Mouse (Mus musculus): Measurements from ENCODE around the gene Catsperd.
"Not testable (repeated sequence)": the region's sequence is repeated elsewhere in the genome, so short reads cannot be mapped to it uniquely, and the experiment has no call there.

Catsperd gene

DNA sequence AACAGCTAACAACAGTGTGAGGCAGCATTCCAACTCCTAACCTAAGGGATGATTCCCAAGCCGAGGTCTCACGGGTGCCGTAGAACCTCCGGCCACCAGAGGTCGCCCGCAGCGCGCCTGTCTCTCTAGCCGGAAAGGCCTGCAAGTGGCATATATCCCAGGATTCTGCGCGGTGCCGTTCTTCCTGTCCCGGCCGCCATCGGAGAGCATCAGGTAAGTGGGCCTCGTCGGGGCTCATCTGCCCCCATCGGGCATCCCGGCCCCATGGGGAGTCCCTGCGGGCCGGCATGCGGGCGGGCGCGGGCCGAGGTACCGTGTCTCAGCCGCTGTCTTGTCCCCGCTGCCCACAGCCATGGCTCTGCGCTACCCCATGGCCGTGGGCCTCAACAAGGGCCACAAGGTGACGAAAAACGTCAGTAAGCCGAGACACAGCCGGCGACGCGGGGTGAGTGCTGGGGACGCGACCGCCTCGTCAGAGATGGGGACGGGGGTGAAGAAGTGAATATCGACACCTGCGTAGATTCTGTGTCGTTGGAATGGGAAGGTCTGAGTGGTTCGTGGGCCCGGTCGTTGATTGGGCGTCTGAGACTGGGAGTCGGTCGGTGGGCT lies 14.6 kb upstream of the Catsperd start, which contains the start of gene Rpl36:
TSS of gene Rpl36 (plus strand) at position 181 of the 609 bp plus-strand sequence.
- peak; percentile 95 to 98 for DNase-seq

DNA sequence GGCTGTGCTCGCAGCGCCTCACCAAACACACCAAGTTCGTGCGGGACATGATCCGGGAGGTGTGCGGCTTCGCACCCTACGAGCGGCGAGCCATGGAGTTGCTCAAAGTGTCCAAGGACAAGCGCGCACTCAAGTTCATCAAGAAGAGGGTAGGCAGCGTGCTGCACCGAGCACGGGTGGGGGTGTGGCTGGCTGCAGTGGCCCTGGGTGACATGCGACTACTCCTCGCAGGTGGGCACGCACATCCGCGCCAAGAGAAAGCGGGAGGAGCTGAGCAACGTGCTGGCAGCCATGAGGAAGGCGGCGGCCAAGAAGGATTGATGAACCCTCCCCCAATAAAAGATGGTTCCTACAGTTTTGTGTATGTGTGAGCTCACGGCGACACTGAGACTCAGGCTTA lies 14.1 kb upstream of the Catsperd start:
- peak in 1 of 2 experiments; percentile 28 for DNase-seq

DNA sequence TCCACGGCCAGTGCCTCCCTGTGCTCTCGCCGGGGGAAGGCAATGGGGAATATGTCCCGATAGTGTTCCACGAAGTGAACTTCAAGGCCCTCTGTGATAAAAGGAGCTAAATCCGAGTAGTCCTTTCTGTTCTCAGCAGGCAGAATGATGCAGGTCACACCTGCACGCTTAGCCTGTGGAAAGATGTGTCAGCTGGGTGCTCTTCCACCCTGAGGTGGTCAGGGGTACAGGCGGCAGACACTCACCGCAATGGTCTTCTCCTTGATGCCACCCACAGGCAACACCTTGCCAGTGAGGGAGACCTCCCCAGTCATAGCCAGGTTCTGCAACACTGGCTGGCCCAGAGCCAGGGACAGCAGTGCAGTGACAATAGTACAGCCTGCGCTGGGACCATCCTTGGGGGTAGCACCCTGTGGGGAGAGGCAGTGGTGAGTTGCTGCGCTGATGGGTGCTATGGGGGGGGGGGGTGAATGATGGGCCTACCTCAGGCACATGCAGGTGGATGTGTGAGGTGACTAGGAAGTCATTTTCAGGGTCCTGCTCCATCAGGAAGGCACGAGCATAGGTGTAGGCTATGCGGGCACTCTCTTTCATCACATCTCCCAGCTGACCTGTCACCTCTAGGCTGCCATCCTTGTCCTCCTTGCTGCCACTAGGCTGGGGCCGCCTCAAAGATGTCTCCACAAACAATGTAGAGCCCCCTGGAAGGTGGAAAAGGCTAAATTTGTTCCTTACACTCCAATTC lies 13.4 kb upstream of the Catsperd start:
- DNase-seq = peak in 1 of 2 experiments; percentile 44

DNA sequence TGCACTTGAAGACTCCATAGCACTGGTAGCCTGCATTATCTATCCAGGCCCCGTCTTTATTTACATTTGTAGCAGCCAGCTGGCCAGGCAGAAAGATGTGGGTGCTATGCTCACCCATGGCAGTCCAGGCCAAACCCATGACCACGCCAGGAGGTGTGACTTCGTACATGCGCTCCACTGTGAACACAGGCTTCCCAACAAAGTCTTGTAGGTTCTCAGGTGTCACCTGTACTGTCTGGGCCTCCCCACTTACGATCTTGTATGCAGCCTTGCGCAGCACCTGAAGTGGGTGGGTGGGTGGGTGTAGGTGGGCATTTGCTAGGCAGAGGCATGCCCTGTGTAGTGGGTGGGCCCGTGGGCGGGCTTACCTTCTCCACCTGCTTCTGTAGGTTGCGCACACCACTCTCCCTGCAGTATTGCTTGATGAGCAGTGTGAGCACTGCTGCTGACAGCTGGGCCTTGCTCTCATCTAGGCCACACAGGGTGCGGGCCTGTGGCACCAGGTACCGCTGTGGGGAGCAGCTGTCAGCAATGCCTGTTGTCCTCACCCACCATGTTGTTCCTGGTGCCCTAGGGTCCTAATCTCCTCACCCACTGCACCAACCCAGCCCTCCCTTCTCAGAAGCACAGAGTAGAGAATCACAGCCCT lies 12.7 kb upstream of the Catsperd start:
- no peak for DNase-seq

DNA sequence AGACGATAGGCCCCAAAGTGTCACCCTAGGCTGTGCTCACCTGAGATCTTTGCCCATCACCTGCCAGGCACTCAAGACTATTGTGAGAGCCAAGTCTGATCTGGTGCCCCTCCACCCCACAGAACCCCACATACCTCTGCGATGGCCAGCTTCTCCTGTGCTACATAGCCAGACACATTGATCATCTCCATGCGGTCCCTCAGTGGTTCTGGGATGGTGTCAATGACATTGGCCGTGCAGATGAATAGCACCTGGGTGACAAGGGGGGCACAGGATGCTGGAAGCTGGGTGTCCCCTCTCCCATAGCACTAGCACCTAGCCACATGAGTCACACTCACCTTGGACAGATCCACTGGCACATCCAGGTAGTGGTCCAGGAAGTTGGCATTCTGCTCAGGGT lies 12.2 kb upstream of the Catsperd start:
- DNase-seq = no peak

DNA sequence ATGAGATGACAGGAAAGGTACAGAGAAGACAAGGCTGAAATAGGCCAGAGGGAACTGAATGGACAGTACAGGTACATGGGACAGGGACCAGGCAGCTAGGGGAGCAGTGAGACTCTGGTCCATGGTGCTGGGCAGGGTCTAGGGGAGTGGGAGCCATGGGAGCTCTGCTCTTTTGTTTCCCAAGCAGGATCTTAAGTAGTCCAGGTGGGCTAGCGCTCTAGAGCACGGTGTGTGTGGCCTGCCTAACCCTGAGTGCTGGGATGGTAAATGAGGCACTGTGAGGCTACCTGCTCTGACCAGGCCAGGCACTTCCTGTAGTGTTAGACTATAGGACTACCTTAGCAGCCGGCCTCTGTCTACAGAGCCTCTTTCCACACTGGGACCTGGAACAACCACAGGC lies 11.2 kb upstream of the Catsperd start:
- DNase-seq = no peak

DNA sequence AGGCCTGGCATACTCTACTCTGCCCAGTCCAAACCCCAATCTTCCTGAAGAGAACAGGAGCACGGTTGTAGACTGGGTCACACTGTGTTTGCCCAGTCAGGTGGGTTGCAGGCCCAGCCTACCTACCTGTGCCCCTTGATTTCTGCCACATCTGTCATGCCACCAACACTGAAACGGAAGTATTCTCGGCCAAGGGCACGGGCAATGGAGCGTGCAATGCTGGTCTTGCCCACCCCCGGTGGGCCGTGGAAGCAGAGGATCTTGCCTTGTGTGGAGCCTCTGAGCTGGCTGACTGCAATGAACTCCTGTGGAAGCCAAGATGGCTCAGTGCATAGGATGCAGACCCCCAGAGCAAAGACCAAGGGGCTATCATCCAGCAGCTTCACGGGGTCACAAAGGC lies 10.3 kb upstream of the Catsperd start:
- no peak for DNase-seq

DNA sequence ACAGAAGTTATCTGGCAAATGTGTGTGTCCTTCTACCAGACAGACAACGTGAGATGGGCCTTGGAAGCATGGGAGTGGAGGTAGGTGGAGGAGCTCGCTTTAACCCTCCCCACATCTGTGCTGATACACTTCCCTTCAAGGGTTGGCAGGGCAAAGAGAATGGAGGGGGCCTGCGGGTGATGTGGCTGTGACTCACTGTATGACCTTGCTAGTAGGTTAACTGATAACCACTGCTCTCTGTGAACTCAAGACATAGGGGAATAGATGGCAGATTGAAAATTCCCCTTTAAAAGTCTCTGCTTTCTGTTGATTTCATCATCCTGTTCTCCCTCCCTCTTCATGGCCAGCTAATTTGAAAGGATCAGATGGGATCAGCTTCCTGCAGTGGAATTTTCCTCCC lies 2.4 kb upstream of the Catsperd start:
- no peak for DNase-seq

DNA sequence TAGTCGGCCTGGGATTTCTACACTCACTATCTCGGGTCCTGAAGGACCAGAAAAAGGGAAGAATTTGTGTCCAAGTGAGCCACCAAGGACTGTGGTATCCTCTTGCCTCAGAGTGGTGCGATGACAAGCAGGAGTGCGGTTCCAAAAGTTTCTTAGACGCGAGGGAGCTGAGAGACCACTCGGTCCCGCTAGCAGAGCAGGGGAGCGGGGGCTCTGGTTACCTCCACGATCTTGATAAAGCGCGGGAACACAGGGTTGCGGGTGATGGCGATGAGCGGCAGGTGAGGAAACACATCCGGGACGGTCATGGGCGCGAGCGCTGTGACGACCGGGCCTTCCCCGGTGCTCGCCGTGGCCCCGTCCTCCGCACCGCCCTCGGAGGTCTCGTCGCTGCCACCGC lies 1.7 kb upstream of the Catsperd start:
- DNase-seq = no peak

DNA sequence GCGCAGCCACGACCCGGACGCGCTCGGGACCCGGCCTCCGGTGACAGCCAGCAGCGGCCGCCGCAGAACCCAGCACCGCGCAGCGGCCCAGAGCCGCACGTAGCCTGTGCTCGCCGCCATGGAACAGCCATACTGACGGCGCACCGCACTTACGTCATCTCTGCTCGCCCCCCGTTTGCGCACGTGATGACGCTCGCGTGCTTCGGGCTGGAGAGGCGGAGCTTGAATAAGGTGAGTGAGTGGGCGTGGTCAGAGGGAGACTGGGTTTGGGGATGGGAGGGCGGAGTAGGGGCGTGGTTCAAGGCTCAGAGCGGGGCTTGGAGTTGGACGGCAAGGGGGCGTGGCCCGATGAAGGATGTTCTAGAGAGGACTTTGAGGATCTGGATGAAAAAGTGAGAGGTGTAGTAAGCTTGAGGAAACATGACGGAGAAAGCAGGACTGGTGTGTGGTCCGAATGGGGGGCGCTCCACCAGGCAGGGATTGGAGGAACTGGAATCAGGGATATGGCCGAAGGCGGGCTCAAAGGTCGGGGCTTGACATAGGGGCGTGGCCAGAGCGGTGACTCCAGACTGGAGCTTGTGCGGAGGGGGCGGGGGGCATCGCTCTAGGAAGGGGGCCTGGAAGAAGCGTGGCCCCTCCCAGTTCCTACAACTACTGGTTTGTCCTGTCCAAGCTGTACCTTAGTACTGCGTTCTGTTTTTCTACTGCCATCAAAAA lies 1.0 kb upstream of the Catsperd start, which contains the start of gene Lonp1:
TSS of gene Lonp1 (minus strand) at position 134 of the 717 bp plus-strand sequence.
- peak; percentile 98 to 99 for DNase-seq

DNA sequence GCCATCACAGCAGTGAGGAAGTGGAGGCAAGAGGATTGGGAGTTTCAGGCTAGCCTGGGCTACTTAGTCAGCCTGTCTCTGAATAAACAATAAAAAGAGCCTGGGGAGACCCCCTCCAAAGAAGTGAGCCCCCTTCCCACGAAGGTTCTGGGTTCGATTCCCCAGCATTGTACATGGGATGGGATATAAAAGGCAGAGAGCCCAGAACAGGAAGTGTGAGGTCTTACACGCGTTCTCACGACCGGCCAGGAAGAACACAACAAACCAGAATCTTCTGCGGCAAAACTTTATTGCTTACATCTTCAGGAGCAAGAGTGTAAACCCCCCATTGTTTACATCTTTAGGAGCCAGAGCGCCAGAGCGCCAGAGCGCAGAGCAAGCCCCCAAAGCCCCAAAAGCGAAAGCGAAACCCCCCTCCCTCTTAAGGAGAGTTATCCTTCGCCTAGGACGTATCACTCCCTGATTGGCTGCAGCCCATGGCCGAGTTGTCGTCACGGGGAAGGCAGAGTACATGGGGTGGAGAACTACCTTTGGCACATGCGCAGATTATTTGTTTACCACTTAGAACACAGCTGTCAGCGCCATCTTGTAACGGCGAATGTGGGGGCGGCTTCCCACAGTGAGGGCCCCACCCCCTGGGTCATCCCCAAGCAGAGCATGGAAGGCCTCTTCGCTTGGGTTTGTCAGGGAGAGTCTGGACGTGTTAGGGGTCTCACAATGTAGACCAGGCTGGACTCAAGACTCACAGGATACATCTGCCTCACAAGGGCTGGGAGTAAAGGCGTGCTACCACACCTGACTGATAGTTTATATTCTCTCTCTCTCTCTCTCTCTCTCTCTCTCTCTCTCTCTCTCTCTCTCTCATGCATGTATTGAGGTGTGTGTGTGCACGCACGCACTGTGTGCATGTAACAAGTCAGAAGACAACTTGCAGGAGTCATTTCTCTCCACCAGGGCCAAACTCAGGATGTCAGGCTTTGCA lies 2.1 kb downstream of the Catsperd start:
- not testable (repeated sequence) for DNase-seq

DNA sequence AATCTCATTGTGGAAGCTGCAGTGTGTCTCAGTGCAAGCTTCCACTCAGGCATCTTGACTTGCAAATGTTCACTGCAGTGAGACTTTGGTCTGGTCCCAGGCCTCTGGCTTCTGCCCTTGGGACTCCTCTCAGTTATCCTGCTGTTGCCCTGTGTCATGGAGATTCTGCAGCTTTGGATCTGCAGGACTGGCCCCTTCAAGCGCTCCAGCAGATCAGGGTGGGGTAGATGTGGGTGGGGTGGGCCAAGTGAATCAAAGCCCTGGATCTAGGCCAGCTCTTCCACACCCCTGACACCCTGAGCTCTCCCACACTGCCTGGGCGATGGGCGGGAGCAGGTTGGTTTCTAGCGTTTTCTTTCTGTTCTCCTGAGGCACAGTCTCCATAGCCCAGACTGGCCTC lies 3.9 kb downstream of the Catsperd start:
- no peak for DNase-seq

DNA sequence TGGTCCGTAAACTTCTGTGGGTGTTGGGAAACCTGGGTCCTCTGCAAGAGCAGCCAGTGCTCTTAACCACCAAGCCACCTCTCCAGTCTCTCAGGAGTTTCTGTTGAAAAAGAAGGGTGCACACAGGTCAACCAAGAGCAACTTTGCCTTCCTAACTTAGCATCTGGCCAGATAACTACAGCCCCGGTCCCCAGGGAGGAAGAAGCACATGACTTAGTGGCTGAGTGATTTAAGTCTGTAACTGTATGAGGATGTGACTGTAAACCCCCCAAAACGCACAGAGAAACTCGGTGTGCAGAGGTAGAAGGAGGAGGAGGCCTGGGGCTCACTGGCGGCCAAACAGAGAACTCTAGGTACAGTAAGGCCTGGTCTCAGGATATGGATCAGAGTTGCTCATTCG lies 6.1 kb downstream of the Catsperd start:
- no peak for DNase-seq

DNA sequence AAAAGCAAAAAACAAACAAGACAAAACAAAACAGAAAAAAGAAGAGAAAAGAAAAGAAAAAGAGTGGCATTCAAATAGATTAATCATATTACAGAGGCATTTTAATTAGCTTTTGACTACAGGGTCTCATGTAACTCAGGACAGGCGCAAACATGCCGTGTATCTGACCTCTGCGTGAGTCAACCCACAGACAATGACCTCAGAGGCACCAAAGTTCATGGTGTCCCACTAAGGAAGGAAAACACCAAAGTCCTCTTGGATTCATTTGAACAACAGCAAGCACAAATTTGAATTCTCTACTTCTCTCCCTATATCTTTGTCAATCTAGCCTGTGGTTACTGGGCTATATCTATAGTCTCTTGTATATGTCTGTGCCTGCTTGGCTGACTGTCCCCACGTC lies 15.3 kb downstream of the Catsperd start:
- DNase-seq = no peak

DNA sequence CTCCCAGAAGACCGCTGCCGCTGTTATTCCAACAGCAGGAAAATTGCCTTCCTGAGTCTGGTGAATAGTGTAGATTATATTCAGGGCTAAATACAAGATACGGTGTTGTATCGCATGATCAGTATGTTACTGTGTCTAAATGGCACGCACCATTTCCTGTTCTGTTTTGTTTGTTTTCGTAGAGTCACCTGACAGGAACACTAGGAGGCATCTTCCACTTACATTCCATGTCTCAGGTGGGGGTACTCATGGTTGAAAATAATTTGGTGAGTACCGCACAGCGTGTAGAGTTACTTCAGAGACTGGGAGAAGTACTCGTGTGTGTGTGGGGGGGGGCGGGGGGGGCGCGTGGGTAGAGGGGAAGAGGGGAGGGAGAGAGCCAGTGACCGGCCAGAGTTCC lies 19.6 kb downstream of the Catsperd start:
- DNase-seq = no peak

DNA sequence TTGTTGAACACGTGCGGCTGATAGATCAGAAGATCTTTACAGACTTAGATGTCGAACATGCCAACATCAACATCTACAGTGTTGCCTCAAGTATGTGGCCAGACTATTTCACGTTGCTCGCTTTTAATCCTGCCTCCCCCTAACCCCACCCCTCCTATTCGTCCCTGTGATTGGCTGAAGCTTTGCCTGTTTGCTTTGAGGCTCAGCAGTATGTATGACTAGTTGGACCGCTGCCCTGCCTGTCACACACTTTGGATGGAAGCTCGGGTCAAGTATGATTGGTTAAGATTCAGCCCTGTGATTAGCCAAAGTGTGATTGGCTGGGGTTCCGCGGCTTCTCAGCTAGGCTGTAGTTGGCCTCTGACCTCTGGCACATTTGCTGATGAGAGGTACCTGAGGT lies 23.9 kb downstream of the Catsperd start:
- no peak for DNase-seq

DNA sequence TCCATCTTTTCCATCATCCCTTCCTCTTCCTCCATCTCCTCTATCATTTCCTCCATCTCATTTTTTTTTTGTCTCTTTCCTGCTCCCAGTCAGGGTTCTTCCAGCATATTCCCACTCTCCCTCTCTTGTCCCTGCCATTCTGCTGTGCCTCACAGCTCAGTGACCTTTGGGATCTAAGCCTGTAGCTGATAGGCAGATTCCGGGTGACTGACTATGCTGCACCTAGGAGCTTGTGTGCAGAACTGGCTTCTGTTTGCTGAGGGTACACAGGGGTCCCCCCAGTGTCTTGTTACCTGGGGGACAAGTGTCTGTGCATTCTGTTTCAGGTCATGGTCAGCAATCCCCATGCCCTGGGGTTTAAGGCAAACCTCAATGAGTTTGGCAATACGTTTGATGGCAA lies 26.8 kb downstream of the Catsperd start:
- no peak for DNase-seq

DNA sequence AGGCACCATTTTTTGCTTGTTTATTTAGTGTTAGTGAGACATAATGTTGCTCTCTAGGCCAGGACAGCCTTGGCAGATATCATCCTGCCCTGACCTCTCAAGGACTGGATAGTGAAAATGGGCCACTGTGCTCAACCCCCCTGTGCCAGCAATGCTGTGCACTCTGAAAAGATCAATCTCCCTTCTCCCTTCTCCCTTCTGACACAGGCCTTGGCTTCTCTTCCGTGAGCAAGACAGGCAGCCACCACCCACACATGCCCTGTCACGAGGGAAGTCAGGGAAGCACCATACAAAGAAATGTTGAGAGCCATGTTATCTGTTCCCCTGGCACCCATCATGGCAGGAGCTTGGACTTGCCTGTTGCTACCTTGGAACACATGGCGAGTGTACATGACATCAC lies 27.4 kb downstream of the Catsperd start:
- DNase-seq = no peak

DNA sequence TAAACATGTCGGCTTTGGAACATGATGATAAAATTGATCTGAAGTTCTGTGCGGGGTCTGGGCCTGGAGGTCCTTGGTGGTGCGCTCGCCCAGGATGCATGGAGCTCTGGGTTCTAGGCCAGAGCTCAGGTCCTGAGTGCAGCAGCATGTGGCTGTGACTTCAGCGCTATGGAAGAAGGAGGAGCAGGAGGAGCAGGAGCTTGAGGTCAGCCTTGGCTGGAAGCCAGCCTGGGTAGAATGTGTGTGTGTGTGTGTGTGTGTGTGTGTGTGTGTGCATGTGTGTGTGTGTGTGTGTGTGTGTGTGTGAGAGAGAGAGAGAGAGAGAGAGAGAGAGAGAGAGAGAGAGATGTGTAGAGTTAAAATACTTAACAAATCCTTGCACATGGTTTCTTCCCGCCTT lies 28.2 kb downstream of the Catsperd start:
- DNase-seq = no peak

DNA sequence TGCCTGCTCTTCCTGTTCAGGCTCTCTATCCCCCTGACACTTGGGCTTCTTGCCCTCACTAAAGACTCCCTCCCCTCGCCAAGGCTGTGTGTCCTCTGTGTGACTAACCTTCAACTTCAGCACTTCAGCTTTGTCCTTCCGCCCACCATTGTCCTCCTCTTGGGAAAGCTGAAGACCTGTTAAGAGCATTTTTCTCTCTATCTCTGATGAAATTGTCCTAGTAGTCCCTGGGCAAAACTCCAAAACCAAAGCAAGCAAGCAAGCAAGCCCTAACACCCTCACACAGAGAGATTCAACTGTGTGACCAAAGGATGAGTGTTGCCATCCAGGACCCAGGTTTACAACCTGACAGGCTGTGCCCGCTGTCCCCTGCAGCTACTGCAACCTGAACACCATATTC lies 35.7 kb downstream of the Catsperd start:
- DNase-seq = no peak

DNA sequence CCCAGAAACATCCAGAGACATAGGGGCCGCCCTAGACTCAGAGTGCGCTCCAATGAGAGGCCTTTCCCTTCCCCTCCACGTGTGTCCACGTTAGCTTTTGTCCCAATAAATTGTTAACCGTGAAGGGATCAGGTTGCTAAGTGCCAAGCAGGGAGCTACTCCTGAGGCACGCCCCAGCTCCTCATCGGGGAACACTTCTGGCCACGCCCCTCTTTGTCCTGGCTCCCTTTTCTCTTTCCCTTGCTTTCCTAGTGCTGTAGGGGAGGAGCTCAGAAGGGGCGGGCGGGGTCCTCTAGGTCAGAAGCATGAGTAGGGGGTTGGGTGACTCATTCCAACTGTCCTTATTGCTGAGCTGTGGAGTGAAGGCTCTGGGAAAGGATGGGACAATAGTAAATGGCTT lies 36.4 kb downstream of the Catsperd start:
- DNase-seq = no peak

DNA sequence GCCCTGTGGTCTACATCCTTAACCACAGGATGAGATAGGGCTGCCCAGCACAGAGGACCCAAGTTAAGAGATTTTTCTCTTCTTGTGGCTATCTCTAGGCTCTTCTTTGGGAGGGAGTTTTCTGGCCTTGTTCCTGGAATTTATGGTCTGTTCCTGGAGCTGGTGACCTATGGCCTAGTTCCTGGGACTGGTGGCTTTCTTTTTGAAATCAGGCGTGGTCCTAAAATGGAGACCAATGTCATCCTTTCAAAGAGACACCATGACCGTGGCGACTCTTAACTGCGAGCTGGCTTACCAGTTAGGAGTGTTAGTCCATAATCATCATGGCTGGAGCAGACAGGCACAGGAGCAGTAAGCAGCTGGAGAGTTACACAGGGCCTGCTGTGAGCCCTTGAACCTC lies 38.4 kb downstream of the Catsperd start:
- no peak for DNase-seq

Measured in cerebellum, adult 18-20 months (tissue).